Mouse (Mus musculus): ENCODE results near the gene Bmpr1b. TPM values are rescaled to one million over a fixed set of nuclear protein-coding genes. Genes with fewer than 3 reads are reported as not detected.

Gene Bmpr1b
- polyA plus RNA-seq, 1 experiment from 2014 or later: 1.1 TPM

DNA sequence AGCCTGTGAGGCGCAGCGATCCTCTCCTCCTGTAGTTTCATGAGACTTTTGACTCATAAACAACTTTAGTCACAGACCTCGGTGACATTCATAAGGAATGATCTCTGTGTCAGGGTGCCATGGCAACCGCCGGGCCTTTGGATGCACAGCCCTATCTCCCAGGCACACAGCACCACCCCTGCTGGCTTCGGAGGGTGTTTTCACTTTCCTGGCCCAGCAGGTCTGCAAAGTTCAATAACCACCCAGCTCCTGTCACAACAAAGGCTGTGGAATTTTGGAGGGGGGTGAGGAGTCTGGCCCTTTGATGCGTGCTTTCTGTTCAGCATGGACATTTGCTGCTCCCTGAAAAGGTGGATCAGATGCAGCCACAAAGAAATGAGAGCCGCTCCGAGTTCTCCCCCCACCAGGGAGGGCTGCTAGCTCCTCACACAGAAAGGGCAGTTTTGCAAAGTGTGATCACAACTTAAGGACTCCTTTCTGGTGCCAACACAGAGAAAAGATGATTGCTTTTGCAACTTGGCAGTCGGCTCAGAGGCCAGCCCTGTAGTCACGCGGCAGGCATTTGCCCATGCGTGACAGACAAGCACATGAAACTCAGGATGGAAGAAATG, 349.8 kb downstream of the Bmpr1b start:
- H3K4me3 ChIP-seq (ENCODE audit: low read depth, low read length): no peak overlapping the region
- DNase-seq (ENCODE audit: low spot score): no peak
- H3K27ac ChIP-seq (ENCODE audit: low read depth, low read length): no peak overlapping the region

DNA sequence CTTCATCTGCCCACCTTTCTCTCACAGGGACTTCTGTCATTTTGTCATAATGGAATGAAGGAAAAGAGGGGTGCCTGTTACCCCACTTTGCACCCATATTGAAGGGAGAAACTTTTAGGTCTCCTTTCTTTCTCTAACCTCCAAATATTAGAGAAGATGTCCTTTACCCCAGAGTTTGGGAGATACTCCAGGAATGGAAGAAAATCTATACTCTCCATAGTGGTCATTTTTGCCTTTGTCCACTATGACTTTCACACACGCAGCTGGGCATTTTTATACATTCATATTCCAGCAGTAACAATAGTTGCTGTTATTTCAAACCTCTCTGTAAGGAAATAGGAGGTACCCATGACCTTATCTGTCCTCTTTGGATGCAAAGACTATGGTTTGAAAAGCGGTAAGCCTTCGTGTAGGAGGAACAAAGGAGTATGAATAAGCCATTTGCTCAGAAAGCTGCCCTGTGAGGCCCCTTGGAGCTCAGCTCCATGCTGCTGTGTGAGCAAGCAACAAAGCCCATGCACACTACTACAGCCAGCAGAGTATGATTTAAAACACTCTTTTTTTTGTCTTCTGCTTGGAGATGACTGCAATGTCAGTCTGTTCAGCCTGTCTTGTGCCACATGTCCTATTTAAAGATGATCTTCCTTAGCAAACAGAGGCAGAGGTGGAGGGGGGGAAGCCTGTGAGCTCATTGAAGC, 350.5 kb downstream of the Bmpr1b start:
- WGBS: 55% methylated on average over 3 of the region's 3 CpGs
- ATAC-seq (replicated peaks; ENCODE audit: low FRiP score) (no peak), DNase-seq (ENCODE audit: low spot score) (no peak)
- Histone ChIP-seq H3K27ac (ENCODE audit: low read depth, low read length) (no peak overlapping the region), H3K4me2 (no peak overlapping the region), H3K4me1 (replicated peaks; ENCODE audit: control insufficient read depth, insufficient read depth, low read length) (no peaks in the 10 kb centered on the region), H3K27me3 (replicated peaks; ENCODE audit: control insufficient read depth, insufficient read depth, low read length) (no peaks in the 10 kb centered on the region), H3K36me3 (ENCODE audit: control insufficient read depth, insufficient read depth, low read length) (no peaks in the 10 kb centered on the region), H3K4me3 (ENCODE audit: low read depth, low read length) (no peak overlapping the region), H3K9ac (ENCODE audit: low read depth, low read length) (no peak overlapping the region), H3K9me3 (ENCODE audit: control insufficient read depth, low read length) (no peaks in the 10 kb centered on the region)

More for the DNA sequence above, 349.8 kb downstream of the Bmpr1b start:
- H3K9me3 ChIP-seq (ENCODE audit: control insufficient read depth, low read length): no peaks in the 10 kb centered on the region
- H3K4me1 ChIP-seq (replicated peaks; ENCODE audit: control insufficient read depth, insufficient read depth, low read length): no peaks in the 10 kb centered on the region
- H3K4me2 ChIP-seq: no peak overlapping the region
- no peak overlapping the region for H3K9ac ChIP-seq (ENCODE audit: low read depth, low read length)
- no peaks in the 10 kb centered on the region for H3K27me3 ChIP-seq (replicated peaks; ENCODE audit: control insufficient read depth, insufficient read depth, low read length)
- 52% methylated on average over 13 of the region's 13 CpGs for WGBS
- no peaks in the 10 kb centered on the region for H3K36me3 ChIP-seq (ENCODE audit: control insufficient read depth, insufficient read depth, low read length)
- ATAC-seq (replicated peaks; ENCODE audit: low FRiP score): no peak

DNA sequence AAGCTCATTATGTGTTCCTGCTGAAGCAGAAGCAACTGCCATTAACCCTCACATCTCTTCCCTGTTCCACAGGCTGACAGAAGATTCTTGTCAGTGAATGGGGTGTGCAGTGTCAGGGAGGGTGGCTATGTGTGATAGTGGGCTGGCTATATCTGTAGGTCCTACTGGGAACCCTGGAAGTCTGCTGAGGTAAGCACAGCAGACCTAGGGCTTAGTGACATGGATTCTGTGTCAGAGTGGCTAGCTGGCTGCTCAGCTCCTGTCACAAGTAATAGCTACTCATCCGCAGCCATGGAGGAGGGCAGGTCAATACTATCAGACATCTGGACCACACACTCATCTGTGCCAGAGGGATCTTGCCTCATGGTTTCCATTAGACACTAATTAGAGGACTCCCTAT, 354.4 kb downstream of the Bmpr1b start:
- no peak for ATAC-seq (replicated peaks; ENCODE audit: low FRiP score)
- Histone ChIP-seq H3K4me3 (ENCODE audit: low read depth, low read length) (no peak overlapping the region), H3K27me3 (replicated peaks; ENCODE audit: control insufficient read depth, insufficient read depth, low read length) (no peaks in the 10 kb centered on the region), H3K9me3 (ENCODE audit: control insufficient read depth, low read length) (no peaks in the 10 kb centered on the region), H3K4me2 (no peak overlapping the region), H3K4me1 (replicated peaks; ENCODE audit: control insufficient read depth, insufficient read depth, low read length) (no peaks in the 10 kb centered on the region), H3K36me3 (ENCODE audit: control insufficient read depth, insufficient read depth, low read length) (no peaks in the 10 kb centered on the region), H3K27ac (ENCODE audit: low read depth, low read length) (no peak overlapping the region), H3K9ac (ENCODE audit: low read depth, low read length) (no peak overlapping the region)
- WGBS: 81% methylated on average over 1 of the region's 1 CpGs
- no peak for DNase-seq (ENCODE audit: low spot score)

DNA sequence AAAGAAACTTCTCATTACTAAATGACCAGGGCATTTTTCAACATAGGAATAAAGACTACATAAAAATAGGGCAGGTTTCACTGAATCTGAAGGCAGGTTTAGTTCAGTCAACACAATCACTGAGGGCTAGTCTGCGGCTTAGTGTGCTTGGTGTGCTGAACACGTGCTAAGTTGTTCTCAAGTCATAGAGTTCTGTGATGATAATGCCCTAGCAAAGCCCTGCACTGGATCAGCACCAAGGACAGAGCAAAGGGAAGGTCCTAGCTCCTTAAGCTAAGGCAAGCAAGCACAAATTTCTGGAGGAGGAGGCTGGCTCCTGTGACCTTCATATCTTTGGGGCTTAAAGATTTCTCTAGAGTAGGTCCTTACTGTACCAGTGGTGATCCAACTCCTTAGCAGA, 357.9 kb downstream of the Bmpr1b start:
- H3K27me3 ChIP-seq (replicated peaks; ENCODE audit: control insufficient read depth, insufficient read depth, low read length): no peaks in the 10 kb centered on the region
- DNase-seq (ENCODE audit: low spot score) (peak; percentile 34), ATAC-seq (replicated peaks; ENCODE audit: low FRiP score) (no peak)
- no peaks in the 10 kb centered on the region for H3K4me1 ChIP-seq (replicated peaks; ENCODE audit: control insufficient read depth, insufficient read depth, low read length)
- WGBS: 27% methylated on average over 2 of the region's 2 CpGs
- H3K36me3 ChIP-seq (ENCODE audit: control insufficient read depth, insufficient read depth, low read length): no peaks in the 10 kb centered on the region
- no peaks in the 10 kb centered on the region for H3K9me3 ChIP-seq (ENCODE audit: control insufficient read depth, low read length)
- no peak overlapping the region for H3K9ac ChIP-seq (ENCODE audit: low read depth, low read length)
- H3K4me3 ChIP-seq (ENCODE audit: low read depth, low read length): no peak overlapping the region
- no peak overlapping the region for H3K4me2 ChIP-seq
- no peak overlapping the region for H3K27ac ChIP-seq (ENCODE audit: low read depth, low read length)

DNA sequence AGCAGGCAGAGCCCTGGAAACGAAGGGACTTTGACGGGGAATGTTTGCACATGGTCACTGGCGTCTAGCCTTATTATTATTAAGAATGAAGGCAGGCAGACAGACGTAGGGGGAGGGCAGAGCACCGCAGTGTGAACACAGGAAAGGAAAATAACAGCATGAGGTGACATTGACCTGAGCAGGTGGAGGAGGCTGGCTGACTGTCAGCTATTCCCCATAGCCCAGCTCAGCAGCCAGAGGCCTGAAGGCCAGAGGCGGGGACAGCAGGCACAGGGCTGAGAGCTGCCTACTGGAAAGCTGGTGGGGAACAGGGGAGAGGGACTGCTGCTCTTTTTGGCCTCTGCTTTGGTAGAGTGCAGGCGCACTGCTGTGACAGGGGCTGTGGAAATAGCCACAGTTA, 358.3 kb downstream of the Bmpr1b start:
- no peak overlapping the region for H3K4me3 ChIP-seq (ENCODE audit: low read depth, low read length)
- no peak overlapping the region for H3K9ac ChIP-seq (ENCODE audit: low read depth, low read length)
- no peak for DNase-seq (ENCODE audit: low spot score)
- ATAC-seq (replicated peaks; ENCODE audit: low FRiP score): no peak
- H3K36me3 ChIP-seq (ENCODE audit: control insufficient read depth, insufficient read depth, low read length): no peaks in the 10 kb centered on the region
- H3K27ac ChIP-seq (ENCODE audit: low read depth, low read length): no peak overlapping the region
- H3K9me3 ChIP-seq (ENCODE audit: control insufficient read depth, low read length): no peaks in the 10 kb centered on the region
- H3K4me1 ChIP-seq (replicated peaks; ENCODE audit: control insufficient read depth, insufficient read depth, low read length): no peaks in the 10 kb centered on the region
- no peak overlapping the region for H3K4me2 ChIP-seq
- H3K27me3 ChIP-seq (replicated peaks; ENCODE audit: control insufficient read depth, insufficient read depth, low read length): no peaks in the 10 kb centered on the region
- 66% methylated on average over 7 of the region's 7 CpGs for WGBS

DNA sequence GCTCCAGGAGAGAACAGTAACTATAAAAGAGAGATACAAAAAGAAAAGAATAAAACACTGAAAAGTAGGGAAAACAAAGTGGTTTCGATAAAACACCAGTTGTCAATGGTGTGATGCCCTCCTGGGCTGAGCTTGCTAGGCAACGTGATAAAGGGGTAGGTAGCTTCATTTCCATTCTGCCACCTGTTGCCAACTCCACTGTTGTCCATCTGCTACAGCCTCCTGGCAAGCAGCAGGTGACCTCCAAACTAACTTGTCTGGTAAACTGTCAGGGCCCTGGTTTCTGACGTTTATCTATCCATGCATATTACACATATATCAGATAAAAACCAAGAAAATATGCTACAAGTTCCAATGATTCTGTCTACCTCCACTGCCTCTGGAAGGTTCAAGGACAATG, 359.6 kb downstream of the Bmpr1b start:
- no peaks in the 10 kb centered on the region for H3K36me3 ChIP-seq (ENCODE audit: control insufficient read depth, insufficient read depth, low read length)
- WGBS: 71% methylated on average over 3 of the region's 3 CpGs
- ATAC-seq (replicated peaks; ENCODE audit: low FRiP score): no peak

DNA sequence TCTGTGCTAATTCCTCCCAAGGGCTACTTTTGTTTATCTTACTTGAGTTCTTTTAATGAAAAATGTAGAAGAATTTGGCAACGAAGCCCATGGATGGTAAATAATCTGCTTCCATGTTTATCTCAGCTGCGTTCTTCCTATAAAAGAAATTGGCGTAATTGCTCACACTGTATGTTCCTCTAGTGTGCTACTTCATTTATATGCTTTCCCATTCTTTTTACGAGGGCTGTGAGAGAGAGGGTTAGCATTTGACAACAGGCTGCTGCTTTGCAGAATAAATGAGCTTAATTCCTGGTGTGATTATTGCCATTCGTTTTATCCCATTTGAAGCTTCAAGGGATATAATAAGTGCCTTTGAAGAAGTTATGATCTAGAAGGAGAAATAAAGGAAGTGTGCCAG, 365.1 kb downstream of the Bmpr1b start:
- ATAC-seq (replicated peaks; ENCODE audit: low FRiP score) (no peak), DNase-seq (ENCODE audit: low spot score) (no peak)
- Histone ChIP-seq H3K4me2 (no peak overlapping the region), H3K9ac (ENCODE audit: low read depth, low read length) (no peak overlapping the region), H3K9me3 (ENCODE audit: control insufficient read depth, low read length) (no peaks in the 10 kb centered on the region), H3K27ac (ENCODE audit: low read depth, low read length) (no peak overlapping the region), H3K27me3 (replicated peaks; ENCODE audit: control insufficient read depth, insufficient read depth, low read length) (no peaks in the 10 kb centered on the region), H3K36me3 (ENCODE audit: control insufficient read depth, insufficient read depth, low read length) (no peaks in the 10 kb centered on the region), H3K4me3 (ENCODE audit: low read depth, low read length) (no peak overlapping the region), H3K4me1 (replicated peaks; ENCODE audit: control insufficient read depth, insufficient read depth, low read length) (no peaks in the 10 kb centered on the region)
- WGBS: 81% methylated on average over 5 of the region's 5 CpGs

More for the DNA sequence above, 359.6 kb downstream of the Bmpr1b start:
- Histone ChIP-seq H3K27ac (ENCODE audit: low read depth, low read length) (no peak overlapping the region), H3K4me2 (no peak overlapping the region), H3K4me1 (replicated peaks; ENCODE audit: control insufficient read depth, insufficient read depth, low read length) (no peaks in the 10 kb centered on the region), H3K9ac (ENCODE audit: low read depth, low read length) (no peak overlapping the region), H3K9me3 (ENCODE audit: control insufficient read depth, low read length) (no peaks in the 10 kb centered on the region), H3K27me3 (replicated peaks; ENCODE audit: control insufficient read depth, insufficient read depth, low read length) (no peaks in the 10 kb centered on the region), H3K4me3 (ENCODE audit: low read depth, low read length) (no peak overlapping the region)
- no peak for DNase-seq (ENCODE audit: low spot score)

DNA sequence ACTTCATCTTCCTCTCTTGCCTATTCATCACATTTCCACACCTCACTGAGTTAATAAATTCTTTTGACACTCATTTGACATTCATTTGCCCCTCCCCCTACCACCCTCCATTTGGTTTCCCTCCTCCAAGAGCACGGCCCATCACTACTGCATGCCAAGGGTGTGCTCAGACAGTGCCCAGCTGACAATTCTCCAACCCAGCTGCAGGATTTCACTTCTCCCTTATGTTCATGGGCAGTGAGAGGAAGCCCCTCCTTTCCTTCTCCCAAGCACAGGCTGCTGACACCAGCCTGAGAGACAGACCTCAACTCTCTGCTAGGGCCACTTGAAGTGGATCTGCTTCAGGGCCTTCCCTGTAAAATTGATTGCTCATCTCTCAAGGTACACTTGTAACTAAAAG, 371.4 kb downstream of the Bmpr1b start:
- H3K27me3 ChIP-seq (replicated peaks; ENCODE audit: control insufficient read depth, insufficient read depth, low read length): no peaks in the 10 kb centered on the region
- H3K9me3 ChIP-seq (ENCODE audit: control insufficient read depth, low read length): no peaks in the 10 kb centered on the region
- H3K4me3 ChIP-seq (ENCODE audit: low read depth, low read length): no peak overlapping the region
- no peaks in the 10 kb centered on the region for H3K36me3 ChIP-seq (ENCODE audit: control insufficient read depth, insufficient read depth, low read length)
- no peak overlapping the region for H3K9ac ChIP-seq (ENCODE audit: low read depth, low read length)
- H3K27ac ChIP-seq (ENCODE audit: low read depth, low read length): no peak overlapping the region
- no peak overlapping the region for H3K4me2 ChIP-seq
- no peaks in the 10 kb centered on the region for H3K4me1 ChIP-seq (replicated peaks; ENCODE audit: control insufficient read depth, insufficient read depth, low read length)
- 53% methylated on average over 1 of the region's 1 CpGs for WGBS
- DNase-seq (ENCODE audit: low spot score): no peak
- ATAC-seq (replicated peaks; ENCODE audit: low FRiP score): no peak

DNA sequence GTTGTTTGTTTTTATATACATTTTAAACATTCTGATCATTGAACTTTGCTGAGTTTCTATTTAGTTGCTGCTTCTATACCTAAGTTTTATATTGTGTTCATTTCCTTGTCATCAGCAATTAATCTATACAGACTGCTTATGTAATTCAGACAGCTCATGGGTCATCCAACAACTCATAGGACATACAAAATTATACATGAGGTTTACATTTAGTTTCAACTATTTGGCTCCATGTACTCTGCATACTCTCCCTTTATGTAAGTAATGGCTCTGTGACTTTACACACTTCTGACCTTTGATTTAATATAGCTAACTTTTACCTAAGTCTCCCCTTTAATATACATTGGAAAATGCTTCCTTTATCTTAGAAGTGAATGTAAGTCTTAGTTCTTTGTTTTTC, 371.9 kb downstream of the Bmpr1b start:
- Histone ChIP-seq H3K9me3 (ENCODE audit: control insufficient read depth, low read length) (no peaks in the 10 kb centered on the region), H3K4me3 (ENCODE audit: low read depth, low read length) (no peak overlapping the region), H3K9ac (ENCODE audit: low read depth, low read length) (no peak overlapping the region), H3K4me1 (replicated peaks; ENCODE audit: control insufficient read depth, insufficient read depth, low read length) (no peaks in the 10 kb centered on the region), H3K27me3 (replicated peaks; ENCODE audit: control insufficient read depth, insufficient read depth, low read length) (no peaks in the 10 kb centered on the region), H3K36me3 (ENCODE audit: control insufficient read depth, insufficient read depth, low read length) (no peaks in the 10 kb centered on the region), H3K4me2 (no peak overlapping the region), H3K27ac (ENCODE audit: low read depth, low read length) (no peak overlapping the region)
- no peak for ATAC-seq (replicated peaks; ENCODE audit: low FRiP score)
- DNase-seq (ENCODE audit: low spot score): no peak

Measured in liver, embryonic 11.5 days (tissue).